Mouse (Mus musculus) CH12.LX (cell line): ENCODE measurements around the gene Wdfy2. TPM values are rescaled to one million over a fixed set of nuclear protein-coding genes. Genes with fewer than 3 reads are reported as not detected.

ENCODE experiments used
- DNase-seq: peaks from one replicate; pipeline ENCODE4 v3.0.0-alpha.2; 2013; ENCODE audit errors: extremely low read depth
- H3K27ac ChIP-seq: 2 replicates; pipeline ENCODE4 v1.5.1; 2012; ENCODE audit warnings: low read depth, mild to moderate bottlenecking, control low read depth, moderate library complexity; ENCODE audit not compliant: insufficient read depth
- H3K27me3 ChIP-seq: replicated peaks from 2 replicates; pipeline ENCODE3; 2012; ENCODE audit warnings: inconsistent platforms
- H3K36me3 ChIP-seq, 2 experiments: replicated peaks in 1 of 2; 2 replicates each; pipeline versions ENCODE3 to v1.6.1; 2012; ENCODE audit warnings: inconsistent platforms in 1 of 2, low read length in 1 of 2, mild to moderate bottlenecking in 1 of 2, mixed read lengths in 1 of 2, moderate library complexity in 1 of 2; ENCODE audit not compliant: control insufficient read depth in 1 of 2, insufficient read depth in 1 of 2
- H3K4me1 ChIP-seq, 2 experiments: 2 replicates each; pipeline ENCODE4 v1.6.1; 2012; ENCODE audit warnings: inconsistent platforms in 1 of 2, moderate library complexity in 1 of 2; ENCODE audit not compliant: insufficient read depth in 2 of 2, control insufficient read depth in 1 of 2
- H3K4me2 ChIP-seq: 2 replicates; pipeline ENCODE4 v1.6.1; 2012; ENCODE audit warnings: low read depth, mild to moderate bottlenecking, control low read depth; ENCODE audit not compliant: poor library complexity, insufficient read depth, severe bottlenecking
- H3K4me3 ChIP-seq, 3 experiments: fragments of 150-350 bp in 1 of 3; sonication (generic) in 1 of 3; replicated peaks in 1 of 3; 2 replicates each; pipeline versions ENCODE3 to v1.5.1; 2011 to 2012; ENCODE audit warnings: low read depth in 2 of 3, low read length in 2 of 3, mild to moderate bottlenecking in 2 of 3, moderate library complexity in 2 of 3, control low read depth in 1 of 3, improper control_type of control experiment in 1 of 3, inconsistent platforms in 1 of 3, mixed read lengths in 1 of 3; ENCODE audit not compliant: poor library complexity in 1 of 3
- H3K79me2 ChIP-seq: replicated peaks from 2 replicates; pipeline ENCODE4 v1.6.1; 2012; ENCODE audit warnings: mild to moderate bottlenecking, moderate library complexity; ENCODE audit not compliant: control insufficient read depth, poor library complexity, insufficient read depth, severe bottlenecking; ENCODE audit errors: extremely low read depth
- H3K9ac ChIP-seq: 2 replicates; pipeline ENCODE4 v1.6.1; 2012; ENCODE audit warnings: low read depth, mild to moderate bottlenecking, control low read depth, moderate library complexity; ENCODE audit not compliant: insufficient read depth
- H3K9me3 ChIP-seq: replicated peaks from 2 replicates; pipeline ENCODE3; 2012; ENCODE audit warnings: low read length, inconsistent platforms, mixed read lengths
- BHLHE40 ChIP-seq: IDR thresholded peaks from 2 replicates; pipeline ENCODE4 v1.6.1; 2011; ENCODE audit warnings: mild to moderate bottlenecking, low read depth, low read length, improper control_type of control experiment
- CHD2 ChIP-seq: IDR thresholded peaks from 2 replicates; pipeline ENCODE4 v1.6.1; 2011; ENCODE audit warnings: low read length, improper control_type of control experiment
- ELF1 ChIP-seq: IDR thresholded peaks from 2 replicates; pipeline ENCODE4 v1.6.1; 2014; ENCODE audit warnings: low read depth, mild to moderate bottlenecking, inconsistent platforms, low read length, improper control_type of control experiment
- ETS1 ChIP-seq: conservative IDR thresholded peaks from 2 replicates; pipeline ENCODE4 v1.6.1; 2012; ENCODE audit warnings: low read depth, mild to moderate bottlenecking, inconsistent platforms, low read length, improper control_type of control experiment, moderate library complexity
- IRF4 ChIP-seq: IDR thresholded peaks from 2 replicates; pipeline ENCODE4 v1.6.1; 2014; ENCODE audit warnings: low read depth, mild to moderate bottlenecking, inconsistent platforms, low read length, improper control_type of control experiment
- KAT2A ChIP-seq: IDR thresholded peaks from 2 replicates; pipeline ENCODE4 v1.6.1; 2012; ENCODE audit warnings: low read length, improper control_type of control experiment, inconsistent platforms; ENCODE audit not compliant: insufficient replicate concordance
- MAX ChIP-seq: IDR thresholded peaks from 2 replicates; pipeline ENCODE4 v1.6.1; 2011; ENCODE audit warnings: low read length, improper control_type of control experiment
- MEF2A ChIP-seq: IDR thresholded peaks from 2 replicates; pipeline ENCODE4 v1.6.1; 2014; ENCODE audit warnings: low read depth, mild to moderate bottlenecking, inconsistent platforms, low read length, improper control_type of control experiment, borderline replicate concordance
- NELFE ChIP-seq: IDR thresholded peaks from 2 replicates; pipeline ENCODE4 v1.6.1; 2011; ENCODE audit warnings: low read depth, low read length, improper control_type of control experiment
- PAX5 ChIP-seq: IDR thresholded peaks from 2 replicates; pipeline ENCODE4 v1.6.1; 2012; ENCODE audit warnings: low read length, inconsistent platforms, mixed read lengths
- POLR2A ChIP-seq: IDR thresholded peaks from 2 replicates; pipeline ENCODE4 v1.6.1; 2011; ENCODE audit warnings: low read depth, mild to moderate bottlenecking, improper control_type of control experiment, low read length
- POLR2AphosphoS2 ChIP-seq: IDR thresholded peaks from 2 replicates; pipeline ENCODE4 v1.6.1; 2011; ENCODE audit warnings: low read depth, low read length, improper control_type of control experiment
- RCOR1 ChIP-seq: conservative IDR thresholded peaks from 2 replicates; pipeline ENCODE4 v1.6.1; 2012; ENCODE audit warnings: low read depth, mild to moderate bottlenecking, inconsistent platforms, low read length, improper control_type of control experiment
- SIN3A ChIP-seq: IDR thresholded peaks from 2 replicates; pipeline ENCODE4 v1.6.1; 2012; ENCODE audit warnings: low read length, improper control_type of control experiment, inconsistent platforms
- USF1 ChIP-seq: IDR thresholded peaks from 2 replicates; pipeline ENCODE4 v1.6.1; 2014; ENCODE audit warnings: low read depth, mild to moderate bottlenecking, inconsistent platforms, low read length, improper control_type of control experiment
- ZKSCAN1 ChIP-seq: IDR thresholded peaks from 2 replicates; pipeline ENCODE4 v1.6.1; 2012; ENCODE audit warnings: low read depth, inconsistent platforms, low read length, improper control_type of control experiment, borderline replicate concordance
- ZNF384 ChIP-seq: IDR thresholded peaks from 2 replicates; pipeline ENCODE4 v1.6.1; 2012; ENCODE audit warnings: low read depth, low read length, improper control_type of control experiment, inconsistent platforms
- dilution Hi-C: fragments of 300-500 bp; cut with MboI; formaldehyde crosslinking; loops from 2 replicates; pipeline ENCODE4 v1.14.3; 2020; ENCODE audit warnings: low sequenced_read_pairs; ENCODE audit not compliant: extremely low pct_unique_long_range_greater_than_20kb, extremely low pct_ligation_motif_present
- in situ Hi-C: fragments of 300-500 bp; cut with MboI; formaldehyde crosslinking; loops from 3 replicates; pipeline ENCODE4 v1.14.3; 2019; ENCODE audit warnings: low sequenced_read_pairs, low pct_ligation_motif_present, low pct_unique_long_range_greater_than_20kb, mixed read lengths
- polyA plus RNA-seq: library from polyadenylated mRNA; unstranded; fragments of >175 nt; gene quantifications from 2 replicates; pipeline ENCODE4 v1.2.1, GENCODE M21; 2012; ENCODE audit warnings: low read depth; ENCODE audit not compliant: insufficient read length
- total RNA-seq, 2 experiments: library from RNA; depleted of rRNA; stranded (reverse); fragments of 300-350 nt in 1 of 2; fragments of >200 nt in 1 of 2; gene quantifications; 2 replicates each; pipeline ENCODE4 v1.2.3; 2012 to 2014

The Wdfy2 gene
- total and polyA plus RNA-seq, 3 experiments: 6.3 to 6.7 (median 6.6) TPM

GRCm38 (mm10) chr14:62845011-62845840 lies 7.7 kb downstream of the Wdfy2 start:
- Histone ChIP-seq H3K4me1 (peaks cover 11 to 41% of the 10 kb centered on the region in 2 experiments; a peak in 3 of 4 replicates), H3K4me3 (no peak overlapping the region), H3K36me3 (peaks cover 0 to 15% of the 10 kb centered on the region in 2 experiments), H3K9ac (no peak overlapping the region), H3K4me2 (no peak overlapping the region), H3K9me3 (peaks cover 21% of the 10 kb centered on the region), H3K27ac (no peak overlapping the region), H3K27me3 (no peaks in the 10 kb centered on the region), H3K79me2 (peaks cover 3% of the 10 kb centered on the region; the same call in 1 of the 2 replicates)
- dilution Hi-C loops: no loop called here
- in situ Hi-C loops: loop anchor here (10.0 kb wide), 1 partner anchor 80 kb away; no protein-coding TSS in a partner anchor
- TF ChIP-seq PAX5 (no peak), ZNF384 (no peak), MEF2A (no peak), RCOR1 (no peak), KAT2A (no peak), USF1 (no peak), NELFE (no peak), ELF1 (no peak), BHLHE40 (no peak)
- no peak for DNase-seq

GRCm38 (mm10) chr14:62850980-62851379 lies 13.5 kb downstream of the Wdfy2 start:
- 0 out of 2 replicates have a peak, but pooled peaks cover under 1% of the 10 kb centered on the region for H3K79me2 ChIP-seq
- DNase-seq: no peak
- no peaks in the 10 kb centered on the region for H3K27me3 ChIP-seq
- dilution Hi-C loops (no loop called here), in situ Hi-C loops (no loop called here)
- H3K9ac ChIP-seq: no peak overlapping the region
- H3K27ac ChIP-seq: no peak overlapping the region
- TF ChIP-seq ETS1 (no peak), SIN3A (no peak), NELFE (no peak), POLR2AphosphoS2 (no peak), MAX (no peak), POLR2A (no peak), IRF4 (no peak), ZKSCAN1 (no peak), CHD2 (no peak), KAT2A (no peak), ZNF384 (no peak)
- no peak overlapping the region for H3K4me2 ChIP-seq
- no peak overlapping the region for H3K4me3 ChIP-seq
- H3K4me1 ChIP-seq: peaks cover 5 to 16% of the 10 kb centered on the region in 2 experiments
- peaks cover 19% of the 10 kb centered on the region for H3K9me3 ChIP-seq
- H3K36me3 ChIP-seq: peaks cover 0 to 19% of the 10 kb centered on the region in 2 experiments
